Mouse (Mus musculus) embryonic facial prominence, embryonic 14.5 days (tissue): Measurements from ENCODE around the gene Lgals3bp. TPM values are rescaled to one million over a fixed set of nuclear protein-coding genes. Genes with fewer than 3 reads are reported as not detected.

ENCODE experiments used
- ATAC-seq: fragments of 200-750 bp; cut with Nextera tagmentation; 2 replicates; pipeline ENCODE4 v1.8.0; 2017; ENCODE audit warnings: low read depth, moderate number of reproducible peaks, moderate TSS enrichment
- DNase-seq: peaks from one replicate; pipeline ENCODE4 v3.0.0-alpha.2; 2015; ENCODE audit warnings: low spot score
- H3K27ac ChIP-seq: fragments of 300-500 bp; sonication (generic); replicated peaks from 2 replicates; pipeline ENCODE4 v1.5.1; 2014; ENCODE audit warnings: low read depth, mild to moderate bottlenecking, low read length, moderate library complexity
- H3K27me3 ChIP-seq: fragments of 300-500 bp; sonication (generic); replicated peaks from 2 replicates; pipeline ENCODE4 v1.6.1; 2014; ENCODE audit warnings: low read length; ENCODE audit not compliant: control insufficient read depth, insufficient read depth
- H3K36me3 ChIP-seq: fragments of 300-500 bp; sonication (generic); 2 replicates; pipeline ENCODE4 v1.6.1; 2014; ENCODE audit warnings: low read length, mixed read lengths; ENCODE audit not compliant: control insufficient read depth, insufficient read depth
- H3K4me1 ChIP-seq: fragments of 300-500 bp; sonication (generic); 2 replicates; pipeline ENCODE4 v1.6.1; 2014; ENCODE audit warnings: antibody characterized with exemption, low read length; ENCODE audit not compliant: control insufficient read depth, insufficient read depth
- H3K4me2 ChIP-seq: fragments of 300-500 bp; sonication (generic); 2 replicates; pipeline ENCODE4 v1.6.1; 2014; ENCODE audit warnings: low read depth, mild to moderate bottlenecking, low read length, moderate library complexity, mixed read lengths
- H3K4me3 ChIP-seq: fragments of 300-500 bp; sonication (generic); 2 replicates; pipeline ENCODE4 v1.5.1; 2014; ENCODE audit warnings: low read depth, mild to moderate bottlenecking, low read length
- H3K9ac ChIP-seq: fragments of 300-500 bp; sonication (generic); 2 replicates; pipeline ENCODE4 v1.6.1; 2014; ENCODE audit warnings: low read depth, mild to moderate bottlenecking, low read length, moderate library complexity, mixed read lengths
- H3K9me3 ChIP-seq: fragments of 300-500 bp; sonication (generic); 2 replicates; pipeline ENCODE4 v1.6.1; 2016; ENCODE audit warnings: low read length; ENCODE audit not compliant: control insufficient read depth
- WGBS: fragments of 180-500 bp; shearing (Covaris S2); extraction: QIAGEN DNeasy Blood & Tissue Kit; methylation state at CpG from one replicate; pipeline ENCODE4 v1.1.7; 2014; 5-methylcytosine and 5-hydroxymethylcytosine counted together
- polyA plus RNA-seq: library from polyadenylated mRNA; unstranded; fragments of >200 nt; fragmentation: Nextera tagmentation; extraction: Ambion mirVana; gene quantifications from 2 replicates; pipeline ENCODE4 v1.2.1, GENCODE M21; 2014

The Lgals3bp gene
- 11.8 and 14.2 TPM in 2 replicates for polyA plus RNA-seq

DNA sequence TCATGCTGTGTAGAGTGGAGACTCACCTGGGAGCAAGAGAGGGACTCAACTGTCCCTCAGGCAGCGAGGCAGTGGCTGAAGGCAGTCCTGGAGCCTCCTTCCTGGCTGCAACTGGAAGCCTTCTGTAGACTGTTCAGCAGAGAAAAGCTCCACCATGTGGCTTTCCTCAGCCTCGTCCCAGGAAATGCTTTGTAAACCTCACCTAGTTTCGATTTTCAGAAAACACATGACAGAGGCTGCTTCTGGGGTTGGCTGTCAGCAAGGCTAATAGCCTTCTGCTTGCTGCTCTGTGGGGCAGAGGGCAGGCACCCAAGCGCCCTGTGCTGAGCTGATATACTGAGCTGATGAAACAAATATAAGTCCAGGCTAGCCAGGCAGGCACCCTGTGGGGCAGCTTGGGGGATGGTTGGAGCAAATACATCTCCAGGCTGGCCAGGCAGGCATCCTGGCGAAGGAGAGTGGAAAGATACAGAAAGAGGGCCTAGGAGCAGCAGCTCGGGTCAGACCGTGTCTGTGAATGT lies at the start of gene Lgals3bp:
Gene Lgals3bp (minus strand): TSS at position 333 of the 521 bp plus-strand sequence.
- 0 out of 2 replicates have a peak within 1 kb of the TSS, but pooled peaks have one; percentile 12 for H3K4me2 ChIP-seq
- peak within 1 kb of the TSS; percentile 30; the same call in 1 of the 2 replicates for H3K9ac ChIP-seq
- H3K27me3 ChIP-seq: no peaks in the 10 kb centered on the region
- no peaks in the 10 kb centered on the region for H3K9me3 ChIP-seq
- peak; percentile 82 for DNase-seq
- H3K4me3 ChIP-seq: no peak within 1 kb of the TSS
- H3K36me3 ChIP-seq: peaks cover 15% of the 10 kb centered on the region
- H3K27ac ChIP-seq: peak within 1 kb of the TSS; percentile 65
- peaks cover 16% of the 10 kb centered on the region; the same call in 1 of the 2 replicates for H3K4me1 ChIP-seq
- 39% methylated on average over 7 of the region's 7 CpGs for WGBS
- peak; percentile 72 for ATAC-seq

- 92% methylated on average over 6 of the region's 6 CpGs for WGBS
- H3K36me3 ChIP-seq: peaks cover 15% of the 10 kb centered on the region
- H3K27ac ChIP-seq: no peak overlapping the region
- no peak overlapping the region for H3K9ac ChIP-seq
- no peak overlapping the region for H3K4me3 ChIP-seq
- H3K4me2 ChIP-seq: no peak overlapping the region
- H3K27me3 ChIP-seq: no peaks in the 10 kb centered on the region
- ATAC-seq (no peak), DNase-seq (no peak)
- no peaks in the 10 kb centered on the region for H3K4me1 ChIP-seq
- no peaks in the 10 kb centered on the region for H3K9me3 ChIP-seq
These were observed 49.3 kb upstream of the Lgals3bp start for GRCm38 (mm10) chr11:118451211-118451610.

DNA sequence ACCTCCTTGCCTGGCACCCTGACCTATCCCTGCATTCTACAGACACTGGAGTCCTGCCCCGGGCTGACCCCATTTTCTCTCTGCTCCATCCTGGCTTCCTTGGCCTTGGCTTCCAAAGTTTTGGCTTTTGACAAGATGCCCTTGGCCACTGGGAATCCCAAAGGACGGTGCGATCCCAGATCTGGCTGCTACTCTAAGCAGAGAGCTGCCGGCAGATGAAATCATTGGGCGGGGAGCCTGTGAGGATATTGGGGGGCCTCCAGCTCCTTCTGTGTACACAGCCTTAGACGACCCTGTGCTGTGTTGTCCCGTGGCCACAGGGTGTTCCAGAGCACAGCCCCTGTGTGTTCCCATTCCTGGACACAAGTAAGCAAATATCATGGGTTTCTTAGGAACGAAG lies 46.5 kb upstream of the Lgals3bp start:
- Histone ChIP-seq H3K9me3 (no peaks in the 10 kb centered on the region), H3K4me1 (no peaks in the 10 kb centered on the region), H3K27ac (no peak overlapping the region), H3K4me2 (no peak overlapping the region), H3K36me3 (peaks cover 15% of the 10 kb centered on the region), H3K4me3 (no peak overlapping the region), H3K27me3 (no peaks in the 10 kb centered on the region), H3K9ac (no peak overlapping the region)
- ATAC-seq (no peak), DNase-seq (no peak)
- WGBS: 81% methylated on average over 8 of the region's 8 CpGs

DNA sequence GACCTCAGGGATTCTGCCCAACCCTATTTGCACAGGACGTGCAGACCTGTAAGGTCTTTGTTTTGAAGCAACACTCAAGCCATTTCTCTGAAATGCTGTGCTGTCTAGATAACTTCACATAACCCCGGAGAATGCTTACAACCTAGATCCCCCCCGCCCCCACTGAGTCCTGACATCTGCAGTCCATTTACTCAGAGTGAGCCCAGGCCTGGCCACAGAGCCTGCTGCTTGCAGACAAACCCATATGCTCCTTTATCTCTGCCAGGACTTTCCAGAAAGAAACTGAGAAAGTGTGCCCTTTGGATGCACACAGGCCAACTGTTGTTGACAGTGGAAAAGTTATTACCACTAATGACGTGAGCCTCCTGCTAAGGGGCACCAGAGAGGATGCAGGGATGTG lies 45.5 kb upstream of the Lgals3bp start:
- DNase-seq: no peak
- ATAC-seq: no peak
- peaks cover 15% of the 10 kb centered on the region for H3K36me3 ChIP-seq
- no peaks in the 10 kb centered on the region for H3K9me3 ChIP-seq
- no peak overlapping the region for H3K4me3 ChIP-seq
- H3K27me3 ChIP-seq: no peaks in the 10 kb centered on the region
- no peaks in the 10 kb centered on the region for H3K4me1 ChIP-seq
- 34% methylated on average over 4 of the region's 4 CpGs for WGBS
- no peak overlapping the region for H3K9ac ChIP-seq
- H3K27ac ChIP-seq: no peak overlapping the region; the same call in 1 of the 2 replicates
- no peak overlapping the region for H3K4me2 ChIP-seq

GRCm38 (mm10) chr11:118445843-118446242 lies 44.0 kb upstream of the Lgals3bp start:
- DNase-seq (no peak), ATAC-seq (peak; percentile 71; the same call in 1 of the 2 replicates)
- Histone ChIP-seq H3K27me3 (no peaks in the 10 kb centered on the region), H3K4me2 (no peak overlapping the region), H3K27ac (no peak overlapping the region), H3K4me1 (no peaks in the 10 kb centered on the region), H3K9me3 (no peaks in the 10 kb centered on the region), H3K36me3 (peaks cover 15% of the 10 kb centered on the region), H3K4me3 (no peak overlapping the region), H3K9ac (no peak overlapping the region)
- WGBS: 8% methylated on average over 3 of the region's 3 CpGs

DNA sequence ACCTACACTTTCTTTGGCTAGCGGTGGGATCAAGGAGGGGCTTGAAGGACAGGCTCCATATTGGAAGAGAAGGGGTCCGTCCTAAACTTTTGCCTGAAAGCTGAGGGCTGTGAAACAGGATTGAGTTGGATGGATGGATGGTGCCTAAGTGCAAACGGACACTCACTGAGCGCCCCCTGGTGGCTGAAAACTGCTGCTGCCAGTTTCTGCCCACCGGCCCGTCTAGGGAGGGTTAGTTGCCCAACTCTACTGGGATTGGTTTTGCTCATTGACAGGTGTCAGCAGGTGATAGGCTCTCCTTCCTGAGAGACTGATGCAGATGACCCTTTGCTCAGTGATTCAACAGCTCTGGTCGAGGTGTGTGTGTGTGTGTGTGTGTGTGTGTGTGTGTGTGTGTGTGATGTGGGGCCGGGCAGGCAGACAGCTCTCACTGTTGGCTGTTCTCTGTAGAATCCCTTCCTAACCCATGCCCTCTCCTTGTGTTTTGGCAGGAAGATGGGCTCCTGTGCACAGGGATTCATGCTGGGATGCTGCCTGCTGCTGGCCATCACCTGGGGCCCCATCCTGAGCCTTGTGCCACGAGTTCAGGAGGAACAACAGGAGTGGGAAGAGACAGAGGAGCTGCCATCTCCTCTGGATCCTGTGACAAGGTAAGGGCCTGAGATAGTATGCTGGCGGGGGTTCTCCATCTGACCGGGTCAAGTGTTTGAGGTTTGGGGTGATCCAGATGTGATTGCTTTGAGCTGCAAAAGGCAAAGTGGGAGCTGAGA lies 41.5 kb upstream of the Lgals3bp start:
- no peaks in the 10 kb centered on the region for H3K9me3 ChIP-seq
- no peak overlapping the region for H3K4me3 ChIP-seq
- no peak overlapping the region for H3K4me2 ChIP-seq
- 39% methylated on average over 10 of the region's 11 CpGs for WGBS
- H3K27ac ChIP-seq: no peak overlapping the region
- peaks cover 9% of the 10 kb centered on the region for H3K4me1 ChIP-seq
- peak; percentile 32; the same call in 1 of the 2 replicates for ATAC-seq
- H3K36me3 ChIP-seq: peaks cover 8% of the 10 kb centered on the region; the same call in 1 of the 2 replicates
- H3K27me3 ChIP-seq: no peaks in the 10 kb centered on the region
- DNase-seq: peak; percentile 81
- H3K9ac ChIP-seq: no peak overlapping the region

DNA sequence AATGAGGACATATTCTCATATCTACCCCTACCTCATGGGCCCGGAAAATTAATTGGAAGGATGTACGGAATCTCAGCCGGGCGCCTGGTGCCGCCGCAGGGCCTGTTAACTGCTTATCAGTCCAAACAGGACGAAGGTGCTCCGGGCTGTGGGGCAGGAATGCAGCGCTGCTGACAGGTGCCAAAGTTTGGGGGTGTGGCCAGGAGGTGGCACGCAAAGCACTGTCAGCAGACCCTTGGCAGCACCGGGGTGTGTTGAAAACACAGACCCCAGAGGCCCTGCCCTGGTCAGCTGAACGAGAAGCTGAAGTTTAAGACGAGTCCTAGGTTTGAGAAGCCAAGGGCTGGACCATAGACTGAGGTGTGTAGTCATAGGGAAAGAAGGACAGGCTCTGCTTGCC lies 40.8 kb upstream of the Lgals3bp start:
- DNase-seq: no peak

DNA sequence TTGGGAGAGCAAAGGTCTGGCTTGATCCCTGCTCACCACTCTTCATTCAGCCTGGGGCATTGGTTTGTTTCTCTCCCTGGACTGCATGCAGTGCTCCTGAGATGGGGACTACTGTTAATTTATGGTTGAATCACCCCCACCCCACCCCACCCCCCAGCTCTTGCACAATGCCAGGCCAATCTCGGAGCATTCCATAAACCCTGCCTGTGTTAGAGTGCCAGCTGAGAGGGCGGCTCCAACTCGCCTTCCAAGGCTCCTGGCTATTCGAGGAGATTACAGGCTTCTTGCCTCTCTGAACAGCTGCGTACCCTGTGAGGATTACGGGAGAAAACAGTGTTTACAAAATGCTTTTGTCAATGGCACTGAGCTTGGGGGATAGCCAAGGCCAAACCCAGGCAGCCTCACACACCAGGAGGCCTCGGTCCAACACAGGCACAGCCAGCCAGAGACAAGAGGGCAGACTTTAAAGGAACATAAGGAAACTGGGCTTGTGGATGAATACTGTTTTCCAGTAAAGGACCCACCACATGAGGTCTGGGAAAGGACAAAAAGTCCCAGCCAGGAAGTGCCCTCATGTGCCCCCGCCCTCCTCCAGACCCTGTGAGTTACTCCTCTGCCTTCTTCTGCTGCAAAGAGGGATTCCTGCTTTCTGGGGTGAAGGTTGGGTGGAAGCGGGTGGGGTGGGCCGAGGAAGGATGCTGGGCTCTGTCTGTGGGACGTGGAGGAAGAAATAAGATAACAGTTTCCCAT lies 36.9 kb upstream of the Lgals3bp start:
- Histone ChIP-seq H3K4me1 (peaks cover 39% of the 10 kb centered on the region), H3K9me3 (no peaks in the 10 kb centered on the region), H3K27me3 (no peaks in the 10 kb centered on the region), H3K36me3 (no peaks in the 10 kb centered on the region), H3K9ac (0 out of 2 replicates have a peak overlapping the region, but pooled peaks have one; percentile 0), H3K27ac (peak overlapping the region; percentile 30), H3K4me3 (no peak overlapping the region), H3K4me2 (no peak overlapping the region)
- DNase-seq (peak; percentile 85), ATAC-seq (peak; percentile 75)
- 28% methylated on average over 11 of the region's 11 CpGs for WGBS

More for the DNA sequence above, 40.8 kb upstream of the Lgals3bp start:
- no peaks in the 10 kb centered on the region for H3K9me3 ChIP-seq
- H3K9ac ChIP-seq: no peak overlapping the region
- no peak for ATAC-seq
- no peaks in the 10 kb centered on the region for H3K27me3 ChIP-seq
- no peak overlapping the region for H3K4me2 ChIP-seq
- no peak overlapping the region for H3K27ac ChIP-seq
- peaks cover 16% of the 10 kb centered on the region for H3K4me1 ChIP-seq
- H3K36me3 ChIP-seq: 0 out of 2 replicates have a peak, but pooled peaks cover 2% of the 10 kb centered on the region
- 78% methylated on average over 13 of the region's 13 CpGs for WGBS
- H3K4me3 ChIP-seq: no peak overlapping the region
